Mouse (Mus musculus): ENCODE measurements around the gene Ddah1. TPM values are rescaled to one million over a fixed set of nuclear protein-coding genes. Genes with fewer than 3 reads are reported as not detected.

Gene Ddah1
- polyA plus RNA-seq, 1 experiment from 2014 or later = 40.5 TPM

DNA sequence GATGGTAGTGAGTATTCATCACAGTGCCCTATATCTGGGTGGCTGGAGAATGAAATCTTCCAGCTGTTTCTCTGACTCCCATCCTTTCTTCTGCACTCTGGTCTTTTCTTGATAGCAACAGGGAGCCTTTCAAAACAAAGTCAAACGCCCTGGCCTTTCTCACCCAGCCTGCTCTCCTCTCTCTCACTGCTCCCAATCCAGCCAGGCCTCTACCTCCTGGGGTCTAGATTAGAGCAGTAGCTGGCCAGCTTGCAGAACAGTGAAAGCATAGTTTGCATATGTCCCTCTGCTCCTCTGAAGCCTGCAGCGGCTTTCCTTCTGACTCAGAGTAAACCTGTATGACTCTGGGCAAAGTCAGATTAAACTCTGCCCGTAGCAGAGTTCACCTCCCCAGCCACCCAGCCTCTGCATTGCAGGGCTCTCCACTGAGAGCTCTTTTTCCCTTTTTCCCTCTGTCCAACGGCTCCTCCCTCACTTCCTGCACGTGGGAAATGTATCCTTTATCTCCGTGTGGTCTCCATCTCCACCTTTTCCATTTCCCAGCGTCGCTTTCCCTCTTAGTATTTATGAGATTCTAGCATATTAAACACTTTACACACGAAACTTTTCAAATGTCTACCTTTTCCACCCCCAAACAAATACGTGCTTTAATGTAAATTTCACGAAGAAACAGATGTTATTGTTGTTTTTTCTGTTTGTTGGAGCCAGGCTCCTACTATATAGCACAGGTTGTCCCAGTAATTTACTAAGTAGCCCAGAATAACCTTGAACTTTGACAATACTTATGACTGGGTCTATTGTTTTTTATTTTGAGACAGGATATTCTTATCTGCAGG is 163.8 kb downstream of the Ddah1 start, which contains the start of gene Bcl10:
TSS of gene Bcl10 (plus strand) at position 786 of the 836 bp plus-strand sequence.
- Histone ChIP-seq H3K4me1 (ENCODE audit: control insufficient read depth, insufficient read depth, low read length) (peaks cover 12% of the 10 kb centered on the region), H3K9ac (ENCODE audit: low read depth, low read length) (peak within 1 kb of the TSS; percentile 44; the same call in 1 of the 2 replicates), H3K4me2 (ENCODE audit: low read depth, low read length) (peak within 1 kb of the TSS; percentile 51), H3K9me3 (ENCODE audit: control insufficient read depth, low read length) (no peaks in the 10 kb centered on the region; the same call in 1 of the 2 replicates), H3K27me3 (replicated peaks; ENCODE audit: control insufficient read depth, insufficient read depth, low read length) (no peaks in the 10 kb centered on the region), H3K36me3 (ENCODE audit: control insufficient read depth, insufficient read depth, low read length) (no peaks in the 10 kb centered on the region), H3K27ac (ENCODE audit: low read length) (peak within 1 kb of the TSS; percentile 74), H3K4me3 (ENCODE audit: low read length) (peak within 1 kb of the TSS; percentile 70)
- ATAC-seq = no peak
- WGBS = 32% methylated on average over 11 of the region's 11 CpGs

DNA sequence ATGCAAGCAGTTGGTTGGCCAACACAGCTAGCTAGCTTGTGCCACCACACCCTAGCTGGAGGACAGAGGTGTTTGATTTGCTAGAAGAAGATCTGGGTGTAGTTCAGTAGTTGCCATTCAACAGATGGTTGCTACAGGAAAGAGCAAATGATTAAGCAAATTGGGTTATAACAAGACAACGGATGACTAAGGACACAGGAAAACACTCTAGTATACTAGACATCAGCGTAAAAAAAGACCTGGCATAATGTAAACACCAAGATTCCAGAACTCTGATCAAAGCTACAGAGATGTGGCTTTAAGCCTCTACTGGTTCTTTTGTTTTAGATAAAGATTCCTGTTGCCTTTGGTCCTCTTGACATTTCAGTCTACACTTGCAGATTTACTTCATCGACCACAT is 164.5 kb downstream of the Ddah1 start:
- Histone ChIP-seq H3K27ac (ENCODE audit: low read length) (no peak overlapping the region), H3K4me3 (ENCODE audit: low read length) (no peak overlapping the region), H3K36me3 (ENCODE audit: control insufficient read depth, insufficient read depth, low read length) (0 out of 2 replicates have a peak, but pooled peaks cover 4% of the 10 kb centered on the region), H3K9ac (ENCODE audit: low read depth, low read length) (no peak overlapping the region), H3K27me3 (replicated peaks; ENCODE audit: control insufficient read depth, insufficient read depth, low read length) (no peaks in the 10 kb centered on the region), H3K4me1 (ENCODE audit: control insufficient read depth, insufficient read depth, low read length) (peaks cover 14% of the 10 kb centered on the region), H3K9me3 (ENCODE audit: control insufficient read depth, low read length) (no peaks in the 10 kb centered on the region; the same call in 1 of the 2 replicates), H3K4me2 (ENCODE audit: low read depth, low read length) (no peak overlapping the region)
- 40% methylated on average over 3 of the region's 3 CpGs for WGBS
- ATAC-seq = no peak

DNA sequence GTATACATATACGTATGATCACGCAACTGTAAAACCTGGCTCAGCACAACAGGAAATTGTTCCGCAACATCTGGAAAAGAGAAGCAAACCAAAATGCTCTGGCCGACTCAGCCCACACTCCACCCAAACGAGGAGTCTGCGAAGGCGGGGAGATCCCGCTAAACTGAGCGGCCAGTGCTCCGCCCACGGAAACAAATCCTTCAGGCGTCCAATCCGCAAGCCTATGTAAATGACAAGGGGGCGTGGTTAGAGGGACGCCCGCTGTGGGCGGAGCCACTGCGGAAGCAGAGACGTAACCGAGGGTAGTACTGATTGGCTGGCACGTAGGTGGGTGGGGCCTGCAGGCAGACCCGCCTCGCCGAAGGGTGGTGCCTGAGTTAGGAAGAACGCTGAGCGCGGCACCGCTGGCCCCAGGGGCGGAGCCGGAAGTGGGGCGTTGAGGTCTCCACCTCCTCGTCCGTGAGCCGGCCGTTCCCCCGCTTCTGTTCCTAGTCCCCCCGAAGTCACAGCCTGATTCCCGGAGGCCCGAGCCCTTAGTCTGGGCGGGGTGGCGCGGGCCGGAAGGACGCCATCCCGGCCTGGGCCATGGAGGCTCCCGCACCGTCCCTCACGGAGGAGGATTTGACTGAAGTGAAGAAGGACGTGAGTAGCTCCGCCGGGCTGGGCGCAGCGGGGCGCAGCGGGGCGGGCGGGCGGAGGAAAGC is 165.6 kb downstream of the Ddah1 start:
- Histone ChIP-seq H3K9me3 (ENCODE audit: control insufficient read depth, low read length) (no peaks in the 10 kb centered on the region), H3K27ac (ENCODE audit: low read length) (peak overlapping the region; percentile 97), H3K9ac (ENCODE audit: low read depth, low read length) (peak overlapping the region; percentile 92), H3K4me2 (ENCODE audit: low read depth, low read length) (peak overlapping the region; percentile 67), H3K36me3 (ENCODE audit: control insufficient read depth, insufficient read depth, low read length) (0 out of 2 replicates have a peak, but pooled peaks cover 4% of the 10 kb centered on the region), H3K4me1 (ENCODE audit: control insufficient read depth, insufficient read depth, low read length) (peaks cover 14% of the 10 kb centered on the region), H3K4me3 (ENCODE audit: low read length) (peak overlapping the region; percentile 70), H3K27me3 (replicated peaks; ENCODE audit: control insufficient read depth, insufficient read depth, low read length) (no peaks in the 10 kb centered on the region)
- peak; percentile 99 for ATAC-seq
- under 1% methylated on average over 58 of the region's 58 CpGs for WGBS

DNA sequence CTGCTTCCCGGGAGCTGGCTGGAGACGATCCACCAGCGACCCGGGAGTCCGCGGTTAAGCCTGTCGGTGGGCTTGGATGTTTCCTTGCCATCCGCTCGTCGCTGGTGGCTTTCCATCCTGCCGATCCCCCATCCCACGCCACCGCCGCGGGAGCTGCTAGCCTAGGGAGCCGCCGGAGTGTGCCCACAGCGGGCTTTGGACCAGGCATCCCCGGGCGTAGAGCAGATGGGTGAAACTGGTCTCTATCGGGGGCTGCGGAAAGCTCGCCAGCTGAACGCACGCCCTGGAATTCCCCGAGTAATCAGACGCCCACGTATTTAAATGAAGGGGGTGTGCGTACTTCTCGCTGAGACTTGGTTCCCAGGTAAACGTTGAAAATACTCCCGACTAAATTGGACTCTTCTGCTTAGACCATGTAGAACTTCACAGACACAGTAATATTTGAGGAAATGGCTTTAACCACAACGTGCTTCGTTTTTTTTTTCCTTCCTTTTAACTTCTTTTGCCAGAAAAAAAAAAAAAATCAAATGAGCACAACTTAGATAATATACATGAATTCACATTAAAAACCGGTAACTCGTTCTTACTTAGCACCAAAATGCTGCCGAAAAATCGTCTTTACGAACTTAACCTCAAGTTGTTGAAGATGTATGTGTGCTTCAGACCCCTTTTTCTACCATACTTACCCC is 166.3 kb downstream of the Ddah1 start:
- Histone ChIP-seq H3K9ac (ENCODE audit: low read depth, low read length) (peak overlapping the region; percentile 92), H3K9me3 (ENCODE audit: control insufficient read depth, low read length) (no peaks in the 10 kb centered on the region), H3K36me3 (ENCODE audit: control insufficient read depth, insufficient read depth, low read length) (0 out of 2 replicates have a peak, but pooled peaks cover 4% of the 10 kb centered on the region), H3K27ac (ENCODE audit: low read length) (peak overlapping the region; percentile 97), H3K27me3 (replicated peaks; ENCODE audit: control insufficient read depth, insufficient read depth, low read length) (no peaks in the 10 kb centered on the region), H3K4me2 (ENCODE audit: low read depth, low read length) (peak overlapping the region; percentile 67), H3K4me1 (ENCODE audit: control insufficient read depth, insufficient read depth, low read length) (peaks cover 14% of the 10 kb centered on the region), H3K4me3 (ENCODE audit: low read length) (peak overlapping the region; percentile 70)
- peak; percentile 15 for ATAC-seq
- 3% methylated on average over 39 of the region's 39 CpGs for WGBS

DNA sequence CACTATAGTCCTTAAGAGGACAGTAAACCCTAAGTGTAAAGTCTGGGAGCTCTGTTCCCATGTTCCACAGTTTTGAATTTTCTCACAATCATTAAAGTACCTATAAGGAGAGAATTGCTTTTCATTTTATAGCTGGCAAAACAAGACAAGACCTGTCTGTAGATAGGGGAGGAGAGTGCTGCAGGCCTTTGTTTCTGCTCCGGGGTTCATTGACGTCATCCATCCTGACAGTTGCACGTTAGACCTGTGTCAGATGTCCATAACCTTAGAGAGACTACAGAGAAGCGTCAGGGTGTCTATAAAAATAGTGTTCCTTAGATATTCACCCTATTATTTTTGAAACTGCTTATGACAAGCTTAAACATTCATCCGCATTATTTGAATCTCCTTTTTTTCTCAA is 167.0 kb downstream of the Ddah1 start:
- Histone ChIP-seq H3K36me3 (ENCODE audit: control insufficient read depth, insufficient read depth, low read length) (0 out of 2 replicates have a peak, but pooled peaks cover 4% of the 10 kb centered on the region), H3K9ac (ENCODE audit: low read depth, low read length) (peak overlapping the region; percentile 92), H3K4me3 (ENCODE audit: low read length) (peak overlapping the region; percentile 70), H3K27me3 (replicated peaks; ENCODE audit: control insufficient read depth, insufficient read depth, low read length) (no peaks in the 10 kb centered on the region), H3K4me2 (ENCODE audit: low read depth, low read length) (peak overlapping the region; percentile 67), H3K9me3 (ENCODE audit: control insufficient read depth, low read length) (no peaks in the 10 kb centered on the region), H3K27ac (ENCODE audit: low read length) (peak overlapping the region; percentile 25), H3K4me1 (ENCODE audit: control insufficient read depth, insufficient read depth, low read length) (peaks cover 14% of the 10 kb centered on the region)
- ATAC-seq = no peak
- 58% methylated on average over 5 of the region's 5 CpGs for WGBS

DNA sequence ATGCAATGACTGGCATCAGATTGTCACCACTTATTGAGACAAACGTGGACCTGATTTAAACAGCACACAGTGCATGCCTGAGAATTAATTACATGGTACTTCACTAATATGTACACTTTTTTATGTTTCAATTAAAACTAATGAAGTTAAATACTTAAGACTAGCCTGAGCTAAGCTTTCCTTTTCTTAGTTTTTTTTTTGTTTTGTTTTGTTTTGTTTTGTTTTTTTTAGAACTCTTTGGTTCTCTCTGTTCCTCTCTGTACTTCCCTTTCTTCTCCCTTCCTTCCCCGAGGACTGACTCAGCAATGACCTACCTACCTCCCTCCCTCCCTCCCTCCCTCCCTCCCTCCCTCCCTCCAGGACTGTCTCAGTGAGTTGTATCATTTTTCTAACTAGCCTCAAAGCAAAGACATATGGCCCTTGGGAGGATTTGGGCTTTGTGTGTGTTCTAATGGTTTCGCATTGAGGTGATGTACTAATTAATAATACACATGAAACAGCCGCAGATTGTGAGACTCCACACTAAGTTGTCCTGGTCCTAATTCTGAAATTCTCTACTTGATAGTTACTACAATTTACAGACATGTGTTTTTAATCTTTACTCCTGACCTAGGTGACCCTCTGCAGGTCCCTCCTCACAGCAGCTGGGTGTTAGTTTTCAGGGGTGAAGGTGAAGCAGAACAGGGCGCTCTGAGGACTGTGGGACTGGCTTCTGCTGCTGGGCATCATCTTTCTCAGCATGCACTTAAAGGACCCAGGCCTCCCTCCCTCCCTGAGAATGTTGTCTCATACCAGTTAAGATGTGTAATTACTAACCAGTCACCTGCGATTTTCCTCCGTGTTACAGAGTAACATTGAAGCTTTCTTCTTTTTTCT is 171.3 kb downstream of the Ddah1 start:
- H3K4me1 ChIP-seq (ENCODE audit: control insufficient read depth, insufficient read depth, low read length) = peaks cover 11% of the 10 kb centered on the region
- no peaks in the 10 kb centered on the region for H3K9me3 ChIP-seq (ENCODE audit: control insufficient read depth, low read length)
- H3K27ac ChIP-seq (ENCODE audit: low read length) = no peak overlapping the region
- no peak overlapping the region for H3K4me2 ChIP-seq (ENCODE audit: low read depth, low read length)
- no peaks in the 10 kb centered on the region for H3K27me3 ChIP-seq (replicated peaks; ENCODE audit: control insufficient read depth, insufficient read depth, low read length)
- 69% methylated on average over 7 of the region's 7 CpGs for WGBS
- ATAC-seq = no peak
- H3K9ac ChIP-seq (ENCODE audit: low read depth, low read length) = no peak overlapping the region
- H3K4me3 ChIP-seq (ENCODE audit: low read length) = no peak overlapping the region
- peaks cover 14% of the 10 kb centered on the region for H3K36me3 ChIP-seq (ENCODE audit: control insufficient read depth, insufficient read depth, low read length)

DNA sequence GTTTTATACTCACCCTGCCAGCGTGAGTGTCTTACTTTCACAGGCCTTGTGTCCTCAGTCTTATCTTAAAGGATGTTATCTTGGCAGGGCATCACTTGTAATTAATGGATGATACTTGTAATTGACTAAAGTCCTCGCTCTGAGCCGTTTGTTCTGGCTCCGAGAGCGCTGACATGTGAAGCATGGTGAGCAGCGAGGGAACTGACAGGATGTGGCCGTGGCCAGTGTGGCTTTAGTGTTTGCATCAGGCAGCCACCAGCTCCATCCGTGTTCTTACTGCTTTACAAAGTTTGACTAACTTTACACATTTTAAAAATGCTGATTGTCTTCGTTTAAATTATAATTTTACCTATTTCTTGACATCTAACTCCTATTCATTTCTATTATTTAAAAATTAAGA is 175.4 kb downstream of the Ddah1 start:
- Histone ChIP-seq H3K9me3 (ENCODE audit: control insufficient read depth, low read length) (no peaks in the 10 kb centered on the region), H3K4me2 (ENCODE audit: low read depth, low read length) (no peak overlapping the region), H3K4me3 (ENCODE audit: low read length) (no peak overlapping the region), H3K27me3 (replicated peaks; ENCODE audit: control insufficient read depth, insufficient read depth, low read length) (no peaks in the 10 kb centered on the region), H3K4me1 (ENCODE audit: control insufficient read depth, insufficient read depth, low read length) (peaks cover 10% of the 10 kb centered on the region), H3K36me3 (ENCODE audit: control insufficient read depth, insufficient read depth, low read length) (peaks cover 10% of the 10 kb centered on the region), H3K9ac (ENCODE audit: low read depth, low read length) (no peak overlapping the region), H3K27ac (ENCODE audit: low read length) (no peak overlapping the region)
- ATAC-seq = no peak
- WGBS = 68% methylated on average over 9 of the region's 9 CpGs

DNA sequence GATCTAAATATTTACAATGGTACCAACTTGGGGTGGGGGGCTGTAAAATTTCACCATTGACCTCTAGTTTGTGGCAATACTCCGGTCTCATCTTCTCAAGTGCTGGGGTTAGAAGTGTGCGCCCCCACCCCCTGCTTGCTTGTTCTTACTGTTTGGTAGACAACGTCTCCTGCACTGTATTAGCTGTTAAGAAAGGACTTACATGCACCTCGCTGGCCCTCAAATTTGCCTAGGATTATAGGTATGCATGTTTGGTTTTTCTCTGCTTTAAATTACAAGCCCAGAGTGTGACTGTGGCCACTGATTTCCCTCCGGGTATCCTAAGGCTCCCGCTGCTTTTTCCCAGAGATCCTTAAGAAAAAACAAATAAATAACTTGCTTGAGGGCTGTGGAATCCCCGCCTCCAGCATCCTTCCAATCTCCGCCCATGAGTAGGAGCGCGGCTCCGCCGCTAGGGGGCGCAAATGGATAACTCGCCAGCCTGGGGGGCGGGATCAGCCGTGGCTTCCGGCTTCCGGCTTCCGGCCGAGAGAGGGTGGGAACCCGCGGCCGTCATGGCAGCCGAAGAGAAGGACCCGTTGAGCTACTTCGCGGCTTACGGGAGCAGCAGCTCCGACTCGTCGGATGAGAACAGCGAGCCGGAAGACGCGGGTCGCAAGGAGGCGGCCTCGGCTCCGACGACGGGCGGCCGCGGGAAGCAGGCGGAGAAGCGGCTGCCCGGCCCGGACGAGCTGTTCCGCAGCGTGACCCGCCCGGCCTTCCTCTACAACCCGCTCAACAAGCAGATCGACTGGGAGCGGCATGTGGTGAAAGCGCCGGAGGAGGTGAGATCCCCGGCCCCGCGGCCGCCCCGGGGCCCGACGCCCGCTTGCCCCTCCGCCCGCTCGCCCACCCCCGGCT is 179.3 kb downstream of the Ddah1 start, which contains the start of gene 2410004B18Rik:
TSS of gene 2410004B18Rik (plus strand) at position 510 of the 900 bp plus-strand sequence.
- H3K9ac ChIP-seq (ENCODE audit: low read depth, low read length) = peak within 1 kb of the TSS; percentile 92

More for the DNA sequence above, 179.3 kb downstream of the Ddah1 start, which contains the start of gene 2410004B18Rik:
- no peaks in the 10 kb centered on the region for H3K27me3 ChIP-seq (replicated peaks; ENCODE audit: control insufficient read depth, insufficient read depth, low read length)
- peak; percentile 94 for ATAC-seq
- peak within 1 kb of the TSS; percentile 77 for H3K27ac ChIP-seq (ENCODE audit: low read length)
- WGBS = under 1% methylated on average over 69 of the region's 70 CpGs
- peak within 1 kb of the TSS; percentile 97 for H3K4me3 ChIP-seq (ENCODE audit: low read length)
- H3K9me3 ChIP-seq (ENCODE audit: control insufficient read depth, low read length) = no peaks in the 10 kb centered on the region
- H3K4me1 ChIP-seq (ENCODE audit: control insufficient read depth, insufficient read depth, low read length) = peaks cover 28% of the 10 kb centered on the region
- H3K4me2 ChIP-seq (ENCODE audit: low read depth, low read length) = peak within 1 kb of the TSS; percentile 86
- no peaks in the 10 kb centered on the region for H3K36me3 ChIP-seq (ENCODE audit: control insufficient read depth, insufficient read depth, low read length)

Data from intestine, embryonic 16.5 days (tissue).